Mouse (Mus musculus): ENCODE results near the gene Lrrk2.

DNA sequence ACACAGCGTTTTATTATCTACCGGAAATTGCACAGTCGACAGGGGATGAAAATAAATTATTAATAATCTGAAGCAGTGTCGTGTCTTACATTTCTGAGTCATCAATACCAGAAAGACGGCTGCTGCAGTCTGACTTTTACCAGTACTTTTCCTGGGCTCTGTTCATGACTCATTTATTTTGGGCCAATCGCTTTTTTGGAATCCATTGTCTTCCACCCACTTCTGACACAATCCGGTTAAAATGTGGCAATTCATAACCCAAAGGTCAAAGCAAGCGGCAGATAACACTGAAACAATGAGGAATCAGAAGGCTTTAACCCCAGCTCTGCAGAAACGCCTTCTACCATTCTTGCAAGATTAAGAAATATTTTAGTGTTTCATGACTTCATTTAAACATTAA is 17.7 kb downstream of the Lrrk2 start:
- TF ChIP-seq CTCF (IDR thresholded peaks at IDR 0.05; ENCODE audit: extremely low read depth, insufficient read depth, low read length) (no peak), POLR2A (IDR thresholded peaks at IDR 0.05; ENCODE audit: extremely low read depth, insufficient read depth, low read length) (no peak)

Data from cortical plate, adult 2 months (tissue).